Mouse (Mus musculus) liver, embryonic 14.5 days (tissue): ENCODE data around the gene Alkal2. TPM values are rescaled to one million over a fixed set of nuclear protein-coding genes. Genes with fewer than 3 reads are reported as not detected.
A peak's percentile ranks its signal among the peaks of the same experiment; 100 is the strongest.

ENCODE experiments used
- ATAC-seq: fragments of 200-750 bp; cut with Nextera tagmentation; 2 replicates; pipeline ENCODE4 v1.8.0; 2017; ENCODE audit warnings: moderate number of reproducible peaks, mild to moderate bottlenecking, moderate library complexity; ENCODE audit not compliant: insufficient read depth
- DNase-seq, 3 experiments: peaks; one replicate each; pipeline ENCODE4 v3.0.0-alpha.2; 2012 to 2013; ENCODE audit warnings: low read depth in 3 of 3, low spot score in 3 of 3
- H3K27ac ChIP-seq: fragments of 300-500 bp; sonication (generic); 2 replicates; pipeline ENCODE4 v1.5.1; 2014; ENCODE audit warnings: moderate library complexity, mild to moderate bottlenecking, control low read depth, inconsistent platforms
- H3K27me3 ChIP-seq: fragments of 300-500 bp; sonication (generic); 2 replicates; pipeline ENCODE4 v1.6.1; 2014; ENCODE audit warnings: mild to moderate bottlenecking, low read length, moderate library complexity; ENCODE audit not compliant: control insufficient read depth, insufficient read depth
- H3K36me3 ChIP-seq: fragments of 300-500 bp; sonication (generic); replicated peaks from 2 replicates; pipeline ENCODE4 v1.6.1; 2014; ENCODE audit warnings: low read depth; ENCODE audit not compliant: control insufficient read depth, insufficient read depth
- H3K4me1 ChIP-seq, 2 experiments: fragments of 200-500 bp in 1 of 2; fragments of 300-500 bp in 1 of 2; sonication (generic) in 1 of 2; replicated peaks; 2 replicates each; pipeline ENCODE4 v1.6.1; 2012 to 2014; ENCODE audit warnings: antibody characterized with exemption in 1 of 2, inconsistent platforms in 1 of 2, low read length in 1 of 2; ENCODE audit not compliant: control insufficient read depth in 2 of 2, insufficient read depth in 2 of 2
- H3K4me2 ChIP-seq: fragments of 300-500 bp; sonication (generic); 2 replicates; pipeline ENCODE4 v1.6.1; 2014; ENCODE audit warnings: low read depth, mild to moderate bottlenecking, control low read depth, moderate library complexity
- H3K4me3 ChIP-seq, 2 experiments: fragments of 200-500 bp in 1 of 2; fragments of 300-500 bp in 1 of 2; sonication (generic) in 1 of 2; 2 replicates each; pipeline ENCODE4 v1.5.1; 2012 to 2014; ENCODE audit warnings: low read depth in 2 of 2, low read length in 2 of 2, mild to moderate bottlenecking in 2 of 2, control low read depth in 1 of 2, inconsistent platforms in 1 of 2, moderate library complexity in 1 of 2; ENCODE audit not compliant: insufficient read depth in 1 of 2
- H3K9ac ChIP-seq: fragments of 300-500 bp; sonication (generic); replicated peaks from 2 replicates; pipeline ENCODE4 v1.6.1; 2014; ENCODE audit warnings: mild to moderate bottlenecking, control low read depth, moderate library complexity
- H3K9me3 ChIP-seq: fragments of 300-500 bp; sonication (generic); 2 replicates; pipeline ENCODE4 v1.6.1; 2016; ENCODE audit warnings: low read length, mixed read lengths; ENCODE audit not compliant: control insufficient read depth
- CTCF ChIP-seq: IDR thresholded peaks from 2 replicates; pipeline ENCODE4 v1.5.1; 2016; ENCODE audit warnings: antibody characterized with exemption, low read depth, control low read depth
- EP300 ChIP-seq: IDR thresholded peaks from 2 replicates; pipeline ENCODE4 v1.6.1; 2016; ENCODE audit warnings: antibody characterized with exemption, low read depth
- WGBS: fragments of 180-500 bp; shearing (Covaris S2); extraction: QIAGEN DNeasy Blood & Tissue Kit; methylation state at CpG from one replicate; pipeline ENCODE4 v1.1.7; 2014; ENCODE audit not compliant: insufficient replicate concordance; 5-methylcytosine and 5-hydroxymethylcytosine counted together
- polyA plus RNA-seq, 2 experiments: library from polyadenylated mRNA; depleted of rRNA in 1 of 2; stranded (reverse) in 1 of 2; unstranded in 1 of 2; fragments of >200 nt; fragmentation: Nextera tagmentation in 1 of 2; extraction: Ambion mirVana in 1 of 2; gene quantifications; 2 replicates each; pipeline versions ENCODE4 v1.2.1 to v1.2.3; 2012 to 2014

Gene Alkal2
- polyA plus RNA-seq, 2 experiments, result not detected

DNA sequence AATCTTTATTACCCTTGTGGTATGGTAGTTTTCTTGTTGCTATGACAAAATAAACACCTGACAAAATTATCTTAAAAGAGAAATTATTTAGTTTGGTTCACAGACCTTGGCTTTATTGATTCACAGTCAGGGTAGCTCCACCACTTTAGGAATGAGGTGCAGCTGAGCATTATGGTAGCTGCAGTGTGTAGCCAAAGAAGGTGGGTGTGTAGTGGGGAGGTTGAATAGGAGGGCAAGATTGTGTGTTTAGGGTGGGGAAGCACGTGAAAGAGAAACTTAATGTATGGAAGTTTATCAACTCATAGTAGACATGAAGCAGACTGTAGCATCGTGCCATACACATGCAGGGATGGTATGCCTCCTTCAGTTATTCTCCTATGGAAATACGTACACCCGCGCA lies 27.9 kb upstream of the Alkal2 start:
- Histone ChIP-seq H3K27ac (no peak overlapping the region), H3K27me3 (no peaks in the 10 kb centered on the region), H3K4me2 (no peak overlapping the region), H3K9me3 (no peaks in the 10 kb centered on the region), H3K4me3 (no peak overlapping the region), H3K4me1 (no peaks in the 10 kb centered on the region), H3K36me3 (no peaks in the 10 kb centered on the region), H3K9ac (no peak overlapping the region)
- 79% methylated on average over 5 of the region's 5 CpGs for WGBS
- TF ChIP-seq CTCF, result no peak
- DNase-seq (no peak), ATAC-seq (no peak)

DNA sequence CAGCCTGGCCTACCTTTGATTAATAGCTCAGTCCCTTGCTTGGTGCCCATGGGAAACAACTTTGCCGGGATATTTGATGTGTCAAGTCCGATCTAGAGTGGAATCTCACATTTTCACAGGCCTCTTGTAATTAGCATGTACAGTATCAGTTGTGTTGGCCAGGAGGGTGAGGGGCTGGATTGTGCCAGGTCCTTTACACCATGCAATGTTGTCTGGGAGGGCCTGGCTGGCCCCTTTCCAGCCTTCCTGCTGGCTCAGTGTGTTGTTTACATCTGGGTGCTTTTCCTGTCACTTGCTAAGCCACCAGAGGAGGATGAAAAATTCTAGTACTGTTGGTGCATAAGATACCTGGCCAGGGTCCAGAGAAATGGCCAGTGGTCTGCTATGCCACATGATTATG lies 19.8 kb upstream of the Alkal2 start:
- ATAC-seq, result no peak
- DNase-seq, result no peak
- Histone ChIP-seq H3K36me3 (no peaks in the 10 kb centered on the region), H3K4me1 (no peaks in the 10 kb centered on the region), H3K27me3 (no peaks in the 10 kb centered on the region), H3K4me2 (no peak overlapping the region), H3K9me3 (no peaks in the 10 kb centered on the region), H3K9ac (no peak overlapping the region), H3K4me3 (no peak overlapping the region), H3K27ac (no peak overlapping the region)
- whole genome bisulfite sequencing, result 53% methylated on average over 2 of the region's 2 CpGs
- TF ChIP-seq CTCF (no peak), EP300 (no peak)

DNA sequence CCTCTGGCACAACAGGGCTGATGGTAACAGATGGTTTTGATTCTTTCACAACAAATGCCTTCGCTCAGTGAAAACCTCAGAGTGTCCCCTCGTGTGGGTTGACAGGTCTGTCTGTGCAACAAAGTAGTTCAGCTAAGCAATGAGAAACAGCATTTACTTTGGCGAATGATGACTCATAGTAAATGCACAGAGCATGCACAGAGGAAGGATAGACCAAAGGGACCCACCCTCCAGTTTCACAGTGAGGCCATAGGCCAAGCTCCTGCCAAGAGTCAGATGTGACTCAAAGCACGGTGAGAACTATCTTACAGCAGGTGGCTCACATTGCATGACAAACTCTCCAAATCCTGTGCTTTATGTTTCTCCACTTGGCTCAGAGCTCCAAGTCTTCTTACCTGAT lies 18.3 kb upstream of the Alkal2 start:
- Histone ChIP-seq H3K4me2 (no peak overlapping the region), H3K36me3 (no peaks in the 10 kb centered on the region), H3K4me1 (no peaks in the 10 kb centered on the region), H3K4me3 (no peak overlapping the region), H3K9ac (no peak overlapping the region), H3K27ac (no peak overlapping the region), H3K27me3 (no peaks in the 10 kb centered on the region), H3K9me3 (no peaks in the 10 kb centered on the region)
- TF ChIP-seq CTCF (no peak), EP300 (no peak)
- ATAC-seq (no peak), DNase-seq (no peak)
- 54% methylated on average over 4 of the region's 4 CpGs for WGBS

DNA sequence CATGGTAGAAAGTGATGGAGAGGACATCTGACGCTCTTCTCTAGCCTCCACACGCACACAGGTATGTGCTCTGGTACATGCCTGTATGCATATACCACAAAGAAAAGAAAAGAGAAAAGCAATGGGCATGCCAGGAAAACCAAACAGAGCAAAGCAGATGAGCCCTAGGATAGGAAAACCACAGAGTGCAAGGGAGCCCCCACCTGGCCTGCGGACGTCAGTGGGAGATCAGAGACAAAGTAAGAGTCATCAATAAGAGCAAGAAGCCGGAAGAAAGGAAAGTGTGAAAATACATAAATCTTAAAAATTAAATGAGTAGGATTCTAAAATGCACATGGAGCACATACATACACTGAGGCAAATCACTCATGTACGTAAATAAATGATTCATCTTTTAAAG lies 4.7 kb upstream of the Alkal2 start:
- Histone ChIP-seq H3K4me1 (no peaks in the 10 kb centered on the region), H3K36me3 (no peaks in the 10 kb centered on the region), H3K27ac (no peak overlapping the region), H3K9ac (no peak overlapping the region), H3K9me3 (no peaks in the 10 kb centered on the region), H3K27me3 (peaks cover 28% of the 10 kb centered on the region), H3K4me3 (no peak overlapping the region), H3K4me2 (no peak overlapping the region)
- WGBS, result 55% methylated on average over 6 of the region's 6 CpGs
- TF ChIP-seq EP300, result no peak
- TF ChIP-seq CTCF, result peak; percentile 6; the same call in 1 of the 2 replicates
- ATAC-seq (no peak), DNase-seq (no peak)

DNA sequence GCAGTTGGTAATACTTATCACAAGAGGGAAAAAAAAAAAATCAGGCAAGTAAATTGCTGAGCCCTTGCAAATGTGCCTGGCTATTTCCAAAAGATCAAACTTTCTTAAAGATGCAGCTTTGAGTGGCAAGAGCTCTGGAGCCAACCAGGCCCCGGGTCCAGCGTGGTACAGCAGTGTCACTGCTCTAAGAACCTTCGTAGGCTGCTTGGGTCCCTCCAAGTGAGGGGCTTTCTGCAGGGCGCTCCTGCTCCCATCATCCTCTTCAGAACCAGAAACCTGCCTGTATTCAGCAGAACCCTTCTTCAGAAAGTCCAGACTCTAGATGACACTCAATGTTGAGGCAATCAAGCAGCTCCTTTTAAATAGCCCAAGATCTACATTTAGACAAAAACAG lies 533 bp upstream of the Alkal2 start:
- H3K9ac ChIP-seq, result no peak overlapping the region
- DNase-seq (no peak), ATAC-seq (no peak)
- H3K9me3 ChIP-seq, result no peaks in the 10 kb centered on the region
- H3K36me3 ChIP-seq, result no peaks in the 10 kb centered on the region
- no peak overlapping the region for H3K4me3 ChIP-seq
- H3K4me2 ChIP-seq, result no peak overlapping the region
- H3K4me1 ChIP-seq, result peaks cover 9 to 12% of the 10 kb centered on the region in 2 experiments
- peaks cover 54% of the 10 kb centered on the region for H3K27me3 ChIP-seq
- TF ChIP-seq CTCF (no peak), EP300 (no peak)
- H3K27ac ChIP-seq, result no peak overlapping the region
- WGBS, result 22% methylated on average over 4 of the region's 4 CpGs
